Mouse (Mus musculus): Measurements from ENCODE around the gene Psma3.

DNA sequence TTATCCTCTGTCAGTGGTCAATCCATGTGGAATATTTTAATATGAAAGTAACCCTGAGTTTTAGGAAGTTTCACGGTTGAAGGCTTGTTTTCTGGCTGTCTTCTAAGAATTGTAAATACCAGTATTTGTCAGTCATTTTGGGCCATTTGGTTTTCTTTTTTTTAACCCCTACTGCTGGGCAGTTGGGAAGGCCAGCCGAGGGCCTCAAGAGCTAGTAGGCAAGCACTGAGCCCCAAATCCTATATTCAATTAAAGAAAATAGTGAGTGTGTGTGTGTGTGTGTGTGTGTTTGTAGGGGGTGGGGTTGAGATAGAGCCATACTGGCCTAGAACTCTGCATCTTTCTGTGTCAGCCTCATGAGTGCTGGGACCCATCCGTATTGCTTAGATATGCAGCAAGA lies 1.5 kb downstream of the Psma3 start:
- TF ChIP-seq MAX (IDR thresholded peaks at IDR 0.05): no peak
- no peak for TF ChIP-seq MYOD1 (IDR thresholded peaks at IDR 0.05; ENCODE audit: control insufficient read depth, insufficient read length, low read depth)
- TF ChIP-seq CTCF (IDR thresholded peaks at IDR 0.05; ENCODE audit: control insufficient read depth, insufficient read depth, insufficient read length): no peak
